Mouse (Mus musculus) intestine, embryonic 14.5 days (tissue): ENCODE results near the gene Olfr455. TPM values are rescaled to one million over a fixed set of nuclear protein-coding genes. Genes with fewer than 3 reads are reported as not detected.

Experiments used
- ATAC-seq: fragments of 200-750 bp; cut with Nextera tagmentation; replicated peaks from 2 replicates; pipeline ENCODE4 v1.8.0; 2017; ENCODE audit warnings: low read depth, moderate number of reproducible peaks, moderate TSS enrichment, moderate library complexity; ENCODE audit not compliant: low FRiP score, low TSS enrichment
- DNase-seq: peaks from one replicate; pipeline ENCODE4 v3.0.0-alpha.2; 2018; ENCODE audit warnings: low spot score
- H3K27ac ChIP-seq: fragments of 300-500 bp; sonication (generic); 2 replicates; pipeline ENCODE4 v1.5.1; 2014; ENCODE audit warnings: low read depth, mild to moderate bottlenecking, control low read depth
- H3K27me3 ChIP-seq: fragments of 300-500 bp; sonication (generic); replicated peaks from 2 replicates; pipeline ENCODE4 v1.6.1; 2014; ENCODE audit warnings: low read length, control low read depth; ENCODE audit not compliant: control insufficient read depth, insufficient read depth
- H3K36me3 ChIP-seq: fragments of 300-500 bp; sonication (generic); 2 replicates; pipeline ENCODE4 v1.6.1; 2014; ENCODE audit warnings: low read length, control low read depth; ENCODE audit not compliant: control insufficient read depth, insufficient read depth
- H3K4me1 ChIP-seq: fragments of 300-500 bp; sonication (generic); replicated peaks from 2 replicates; pipeline ENCODE4 v1.6.1; 2014; ENCODE audit warnings: low read length, control low read depth, mixed read lengths; ENCODE audit not compliant: control insufficient read depth, insufficient read depth
- H3K4me2 ChIP-seq: fragments of 300-500 bp; sonication (generic); 2 replicates; pipeline ENCODE4 v1.6.1; 2014; ENCODE audit warnings: low read length
- H3K4me3 ChIP-seq: fragments of 300-500 bp; sonication (generic); 2 replicates; pipeline ENCODE4 v1.5.1; 2014; ENCODE audit warnings: low read depth, low read length, control low read depth, mixed read lengths
- H3K9ac ChIP-seq: fragments of 300-500 bp; sonication (generic); 2 replicates; pipeline ENCODE4 v1.6.1; 2014; ENCODE audit warnings: mild to moderate bottlenecking, low read length
- H3K9me3 ChIP-seq: fragments of 300-500 bp; sonication (generic); 2 replicates; pipeline ENCODE4 v1.6.1; 2016; ENCODE audit warnings: low read length, control low read depth; ENCODE audit not compliant: control insufficient read depth
- WGBS: fragments of 180-500 bp; shearing (Covaris S2); extraction: QIAGEN DNeasy Blood & Tissue Kit; methylation state at CpG from one replicate; pipeline ENCODE4 v1.1.7; 2014; 5-methylcytosine and 5-hydroxymethylcytosine counted together
- polyA plus RNA-seq: library from polyadenylated mRNA; unstranded; fragments of >200 nt; fragmentation: Nextera tagmentation; extraction: Ambion mirVana; gene quantifications from 2 replicates; pipeline ENCODE4 v1.2.1, GENCODE M21; 2014

Gene Olfr455
- polyA plus RNA-seq, 1 experiment from 2014 or later = not detected

DNA sequence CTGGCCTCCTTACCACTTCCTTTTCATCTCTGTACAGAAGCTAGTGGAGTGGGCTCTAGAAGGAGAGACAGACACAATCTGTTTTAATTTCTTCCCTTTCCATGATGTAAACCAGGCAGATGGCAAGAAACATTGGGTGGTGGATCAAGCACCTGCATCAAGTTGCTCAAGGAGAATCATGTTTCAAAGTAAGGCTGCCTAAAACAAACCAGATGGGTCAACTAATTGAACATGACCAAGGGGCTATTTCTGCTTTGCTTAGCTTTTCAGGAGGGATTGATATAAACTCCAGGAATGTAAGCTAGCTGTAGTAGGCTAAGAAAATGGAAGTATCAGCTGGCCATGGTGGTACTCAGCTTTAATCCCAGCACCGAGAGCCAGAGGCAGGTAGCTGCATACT, 6.7 kb downstream of the Olfr455 start:
- no peak overlapping the region for H3K9ac ChIP-seq
- no peak for DNase-seq
- no peak overlapping the region for H3K4me2 ChIP-seq
- H3K36me3 ChIP-seq = no peaks in the 10 kb centered on the region
- H3K4me1 ChIP-seq = no peaks in the 10 kb centered on the region; the same call in 1 of the 2 replicates
- no peaks in the 10 kb centered on the region for H3K27me3 ChIP-seq
- no peaks in the 10 kb centered on the region for H3K9me3 ChIP-seq
- ATAC-seq = no peak
- WGBS = 77% methylated on average over 1 of the region's 1 CpGs
- no peak overlapping the region for H3K27ac ChIP-seq
- H3K4me3 ChIP-seq = no peak overlapping the region

DNA sequence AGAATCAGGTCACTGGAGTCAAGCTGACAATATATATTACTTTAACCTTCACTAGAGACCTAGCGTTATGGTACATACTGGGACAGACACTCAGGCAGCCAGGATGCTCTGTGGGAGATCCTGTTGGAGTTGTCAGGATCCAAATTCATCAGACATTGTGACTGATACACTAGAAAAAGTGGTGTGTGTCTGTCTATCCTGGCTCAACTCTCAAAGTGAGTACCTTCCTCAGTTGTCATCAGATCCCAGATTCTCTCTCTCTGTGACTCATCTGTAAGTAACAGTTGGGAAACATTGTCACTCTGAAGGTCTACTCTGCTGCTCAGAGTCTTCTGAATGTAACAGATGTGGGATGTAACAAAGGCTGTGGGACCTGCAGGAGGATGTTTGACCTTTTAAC, 7.7 kb downstream of the Olfr455 start:
- no peaks in the 10 kb centered on the region for H3K27me3 ChIP-seq
- H3K27ac ChIP-seq = no peak overlapping the region
- no peaks in the 10 kb centered on the region for H3K4me1 ChIP-seq
- H3K9ac ChIP-seq = no peak overlapping the region
- DNase-seq (no peak), ATAC-seq (no peak)
- no peak overlapping the region for H3K4me3 ChIP-seq
- H3K4me2 ChIP-seq = no peak overlapping the region
- 81% methylated on average over 1 of the region's 1 CpGs for WGBS
- no peaks in the 10 kb centered on the region for H3K36me3 ChIP-seq
- H3K9me3 ChIP-seq = no peaks in the 10 kb centered on the region

DNA sequence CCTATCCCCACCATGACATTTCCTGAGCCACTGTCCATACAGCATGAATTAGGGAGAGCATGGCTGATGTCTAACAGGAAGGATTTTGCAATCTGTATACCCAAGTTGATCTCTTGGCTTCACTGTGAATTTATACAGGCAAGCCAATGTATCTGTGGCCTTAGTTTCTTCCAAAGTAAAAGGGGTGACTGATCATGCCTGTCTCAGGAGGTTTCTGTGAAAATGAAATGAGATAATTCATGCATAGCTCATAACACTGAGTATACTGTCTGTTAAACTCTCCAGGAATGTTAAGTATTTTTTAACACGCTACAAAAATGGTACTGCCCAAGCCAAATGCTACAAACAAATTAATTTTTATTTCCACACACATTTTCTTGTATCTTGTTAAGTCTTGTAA, 33.9 kb downstream of the Olfr455 start:
- Histone ChIP-seq H3K36me3 (no peaks in the 10 kb centered on the region), H3K9me3 (no peaks in the 10 kb centered on the region), H3K9ac (no peak overlapping the region), H3K4me2 (no peak overlapping the region), H3K4me3 (no peak overlapping the region), H3K27ac (no peak overlapping the region), H3K4me1 (no peaks in the 10 kb centered on the region), H3K27me3 (no peaks in the 10 kb centered on the region)
- 68% methylated on average over 1 of the region's 1 CpGs for WGBS
- no peak for DNase-seq
- ATAC-seq = no peak

DNA sequence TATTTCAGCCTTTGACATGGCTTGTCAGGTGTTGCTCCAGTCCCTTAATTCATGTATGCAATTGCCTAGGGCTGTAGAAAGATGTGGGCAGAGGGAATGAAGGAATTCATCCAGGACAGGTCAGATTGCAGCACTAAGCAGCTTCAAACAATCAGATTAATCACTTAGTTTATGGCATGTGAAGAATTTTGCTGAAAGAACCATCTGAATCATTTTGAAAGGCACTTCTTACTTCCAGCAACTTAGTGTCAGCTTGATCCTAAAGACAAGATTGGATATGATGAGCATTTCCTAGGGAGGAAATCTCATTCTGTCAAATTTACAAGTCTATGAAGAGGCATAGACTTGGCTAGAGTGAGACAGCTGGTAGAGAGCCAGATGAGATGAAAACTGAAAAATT, 38.1 kb downstream of the Olfr455 start:
- ATAC-seq = no peak

DNA sequence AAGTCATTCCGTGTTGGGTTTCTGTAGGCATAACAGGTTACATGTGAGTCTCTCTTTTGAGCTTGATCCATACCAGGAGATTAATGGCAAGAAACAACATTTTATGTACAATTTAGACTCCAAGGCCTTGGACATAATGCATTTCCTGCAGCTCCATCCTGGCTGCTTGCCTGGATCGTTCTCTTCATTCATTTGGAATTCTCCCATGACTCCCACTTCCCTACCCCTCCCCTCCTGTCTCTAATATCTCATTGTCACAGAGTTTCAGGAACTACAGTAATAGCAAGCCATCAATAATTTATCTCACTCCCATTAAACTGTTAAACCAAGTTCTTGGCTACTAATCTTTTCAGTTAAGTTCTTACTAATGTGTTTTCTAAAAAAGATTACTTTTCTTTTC, 43.9 kb downstream of the Olfr455 start:
- no peak for ATAC-seq
- H3K36me3 ChIP-seq = no peaks in the 10 kb centered on the region
- H3K4me3 ChIP-seq = no peak overlapping the region
- H3K4me1 ChIP-seq = no peaks in the 10 kb centered on the region
- 67% methylated on average over 2 of the region's 2 CpGs for WGBS
- no peaks in the 10 kb centered on the region for H3K9me3 ChIP-seq
- DNase-seq = no peak
- no peak overlapping the region for H3K4me2 ChIP-seq
- no peaks in the 10 kb centered on the region for H3K27me3 ChIP-seq
- no peak overlapping the region for H3K27ac ChIP-seq
- no peak overlapping the region for H3K9ac ChIP-seq

More for the DNA sequence above, 38.1 kb downstream of the Olfr455 start:
- no peak overlapping the region for H3K4me2 ChIP-seq
- no peak for DNase-seq
- H3K27ac ChIP-seq = no peak overlapping the region
- H3K4me3 ChIP-seq = no peak overlapping the region
- no peaks in the 10 kb centered on the region for H3K9me3 ChIP-seq
- H3K4me1 ChIP-seq = no peaks in the 10 kb centered on the region
- no peaks in the 10 kb centered on the region for H3K27me3 ChIP-seq
- no peak overlapping the region for H3K9ac ChIP-seq
- H3K36me3 ChIP-seq = no peaks in the 10 kb centered on the region

DNA sequence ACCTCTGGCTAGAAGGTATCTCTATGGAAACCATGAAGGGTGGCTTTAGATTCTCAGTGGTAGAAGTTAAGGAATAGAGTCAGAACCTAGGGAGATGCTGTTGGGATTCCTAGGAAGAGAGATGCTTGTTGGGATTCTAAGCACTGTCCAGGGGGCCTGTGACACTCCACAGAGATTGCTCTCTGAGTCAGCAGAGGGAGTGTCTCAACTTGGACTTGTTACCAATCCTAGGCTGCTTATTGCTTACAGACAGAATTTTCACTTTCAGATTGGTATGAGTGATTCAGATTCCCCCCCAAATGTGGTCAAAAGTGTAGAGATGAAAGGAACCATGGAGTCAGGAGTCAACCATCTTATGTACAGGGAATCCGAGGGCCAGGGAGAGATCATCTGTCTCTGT, 57.7 kb downstream of the Olfr455 start:
- H3K4me1 ChIP-seq = no peaks in the 10 kb centered on the region
- no peak overlapping the region for H3K27ac ChIP-seq
- H3K4me2 ChIP-seq = no peak overlapping the region
- ATAC-seq (no peak), DNase-seq (no peak)
- H3K4me3 ChIP-seq = no peak overlapping the region
- WGBS = 62% methylated on average over 1 of the region's 1 CpGs
- no peaks in the 10 kb centered on the region for H3K9me3 ChIP-seq
- no peak overlapping the region for H3K9ac ChIP-seq
- H3K36me3 ChIP-seq = no peaks in the 10 kb centered on the region
- no peaks in the 10 kb centered on the region for H3K27me3 ChIP-seq

DNA sequence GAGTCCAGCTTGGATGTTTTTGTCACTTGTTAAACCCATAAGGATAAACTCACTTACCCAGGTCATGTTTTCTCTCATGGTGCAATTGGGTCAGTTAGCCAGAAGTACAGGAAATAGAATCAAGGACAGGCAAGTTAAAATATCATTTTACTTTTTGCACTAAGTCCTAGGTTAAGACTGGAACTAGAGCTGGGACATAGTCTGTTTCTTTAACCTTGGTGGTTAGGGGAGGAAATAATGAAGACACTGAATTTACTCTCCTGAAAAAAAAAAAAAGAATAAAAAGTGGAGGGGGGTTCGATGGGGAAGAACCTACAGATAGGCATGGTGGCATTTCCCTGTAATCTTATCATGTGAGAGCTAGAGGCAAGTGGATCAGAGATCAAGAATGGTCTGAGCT, 60.3 kb downstream of the Olfr455 start, which contains the start of gene Olfr456:
Olfr456 (minus strand) TSS at position 101 of the 400 bp plus-strand sequence.
- no peaks in the 10 kb centered on the region for H3K9me3 ChIP-seq
- 89% methylated on average over 1 of the region's 1 CpGs for WGBS
- no peak within 1 kb of the TSS for H3K27ac ChIP-seq
- no peak within 1 kb of the TSS for H3K4me2 ChIP-seq
- no peaks in the 10 kb centered on the region for H3K4me1 ChIP-seq
- no peaks in the 10 kb centered on the region for H3K27me3 ChIP-seq
- no peak within 1 kb of the TSS for H3K4me3 ChIP-seq
- no peak for DNase-seq
- H3K36me3 ChIP-seq = no peaks in the 10 kb centered on the region
- no peak within 1 kb of the TSS for H3K9ac ChIP-seq
- ATAC-seq = no peak

Other genes with a start within 250 kb of the Olfr455 start
- 0.30 and 0.32 TPM in 2 replicates for gene Fam131b, start 222.9 kb downstream of the Olfr455 start, polyA plus RNA-seq
- 112 and 115 TPM in 2 replicates for gene Zyx, start 198.0 kb downstream of the Olfr455 start, polyA plus RNA-seq
- gene Epha1, start 174.3 kb downstream of the Olfr455 start, polyA plus RNA-seq = 2.5 and 2.6 TPM in 2 replicates
- gene Tas2r143, start 147.3 kb downstream of the Olfr455 start, polyA plus RNA-seq = not detected in 2 replicates
- 0.16 TPM in 1 of 2 replicates, not detected in the other for gene Tas2r135, start 142.2 kb downstream of the Olfr455 start, polyA plus RNA-seq
- gene Tas2r126, start 113.1 kb downstream of the Olfr455 start, polyA plus RNA-seq = not detected in 2 replicates
- not detected in 2 replicates for gene Olfr458, start 82.4 kb downstream of the Olfr455 start, polyA plus RNA-seq
- gene Olfr457, start 71.3 kb downstream of the Olfr455 start, polyA plus RNA-seq = not detected in 2 replicates
- gene Olfr456, start 60.4 kb downstream of the Olfr455 start, polyA plus RNA-seq = not detected in 2 replicates
- not detected in 2 replicates for gene Tcaf3, start 50.1 kb upstream of the Olfr455 start, polyA plus RNA-seq
- 3.4 and 3.5 TPM in 2 replicates for gene Tcaf2, start 97.7 kb upstream of the Olfr455 start, polyA plus RNA-seq
- gene Tcaf1, start 162.5 kb upstream of the Olfr455 start, polyA plus RNA-seq = 77.1 and 85.5 TPM in 2 replicates
- gene Olfr453, start 191.8 kb upstream of the Olfr455 start, polyA plus RNA-seq = not detected in 2 replicates
- gene Olfr38, start 208.8 kb upstream of the Olfr455 start, polyA plus RNA-seq = not detected in 2 replicates
- gene Olfr452, start 237.5 kb upstream of the Olfr455 start, polyA plus RNA-seq = not detected in 2 replicates